Mouse (Mus musculus): Measurements from ENCODE around the gene Osbpl9.

The Osbpl9 gene

DNA sequence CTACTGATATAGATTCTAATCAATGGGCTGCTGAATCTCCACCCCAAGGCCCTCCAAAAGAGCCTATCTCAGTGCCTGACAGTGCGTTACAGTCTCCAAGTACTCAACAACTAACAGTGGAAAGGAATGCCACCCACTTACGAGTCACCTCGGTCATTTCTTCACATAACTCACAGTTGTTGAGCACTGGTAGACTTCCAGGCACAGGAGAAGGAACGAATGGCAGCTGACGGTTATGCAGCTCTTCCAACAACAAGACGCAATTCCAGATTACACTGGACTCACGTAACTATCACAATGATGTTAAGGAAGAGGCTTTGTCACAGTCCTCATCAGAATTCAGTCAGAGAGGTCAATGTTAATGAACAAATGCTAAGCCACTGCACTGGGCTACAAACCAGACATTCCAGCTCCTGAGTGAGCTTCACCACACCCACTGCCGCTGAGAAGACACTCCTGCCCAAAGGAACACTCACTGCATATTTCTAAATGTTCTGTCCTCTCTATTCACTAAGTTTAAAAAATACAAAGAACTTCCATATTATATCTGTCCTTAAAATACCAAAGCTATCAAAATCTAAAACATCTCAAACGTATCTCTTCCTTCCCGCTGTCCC is 70.7 kb downstream of the Osbpl9 start:
- DNase-seq, result no peak

GRCm38 (mm10) chr4:109128971-109129370 is 73.1 kb downstream of the Osbpl9 start:
- peak; percentile 32 for DNase-seq

- no peak for DNase-seq
These were observed 74.1 kb downstream of the Osbpl9 start for GRCm38 (mm10) chr4:109128017-109128416.

DNA sequence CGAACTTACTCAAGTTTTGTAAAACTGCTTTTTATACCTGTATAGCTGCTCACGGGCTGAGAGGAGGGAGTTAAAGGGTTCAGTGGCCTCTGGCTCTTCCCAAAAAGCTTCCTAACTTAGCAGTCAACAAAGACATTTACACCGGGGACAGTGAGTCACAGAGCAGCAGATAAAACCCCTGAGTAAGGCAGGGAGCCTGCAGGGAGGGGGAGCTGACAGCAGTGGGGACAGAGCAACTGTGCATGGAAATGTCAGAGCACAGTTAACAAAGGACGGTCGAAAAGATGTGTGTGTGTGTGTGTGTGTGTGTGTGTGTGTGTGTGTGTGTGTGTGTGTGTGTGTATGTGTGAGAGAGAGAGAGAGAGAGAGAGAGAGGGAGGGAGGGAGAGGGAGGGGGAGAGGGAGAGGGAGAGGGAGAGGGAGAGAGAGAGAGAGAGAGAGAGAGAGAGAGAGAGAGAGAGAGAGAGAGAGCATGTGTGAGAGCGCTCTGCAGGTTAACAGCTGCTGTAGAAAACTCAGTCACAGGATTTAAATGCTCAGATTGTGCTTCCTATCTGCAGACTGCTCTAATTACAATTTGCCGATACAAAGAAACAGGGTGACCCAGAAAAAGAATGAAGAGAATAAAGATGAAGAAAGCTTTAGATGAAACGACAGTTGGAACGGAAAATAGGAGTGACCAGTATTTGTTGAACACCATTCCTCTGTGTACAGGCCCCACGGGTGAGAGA is 75.1 kb downstream of the Osbpl9 start:
- no peak for DNase-seq

- DNase-seq, result no peak
These were observed 76.2 kb downstream of the Osbpl9 start for GRCm38 (mm10) chr4:109125746-109126425.

- no peak for DNase-seq
These were observed 79.1 kb downstream of the Osbpl9 start for GRCm38 (mm10) chr4:109122830-109123555.

DNA sequence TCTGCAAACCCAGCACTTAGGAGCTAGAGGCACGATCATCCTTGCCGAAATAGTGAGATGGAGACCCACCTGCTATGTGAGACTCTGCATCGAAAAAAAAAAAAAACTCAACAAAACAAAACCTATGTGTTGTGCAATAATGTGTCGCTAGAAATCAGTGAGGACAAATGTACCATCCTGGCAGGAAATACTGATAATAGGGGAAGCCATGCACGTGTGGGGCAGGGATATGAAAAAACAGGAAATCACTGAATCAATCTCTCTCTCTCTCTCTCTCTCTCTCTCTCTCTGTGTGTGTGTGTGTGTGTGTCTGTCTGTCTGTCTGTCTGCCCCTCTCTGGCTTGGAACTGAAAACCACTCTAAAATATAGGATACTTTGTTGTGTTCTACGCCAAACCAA is 81.3 kb downstream of the Osbpl9 start:
- DNase-seq, result no peak

DNA sequence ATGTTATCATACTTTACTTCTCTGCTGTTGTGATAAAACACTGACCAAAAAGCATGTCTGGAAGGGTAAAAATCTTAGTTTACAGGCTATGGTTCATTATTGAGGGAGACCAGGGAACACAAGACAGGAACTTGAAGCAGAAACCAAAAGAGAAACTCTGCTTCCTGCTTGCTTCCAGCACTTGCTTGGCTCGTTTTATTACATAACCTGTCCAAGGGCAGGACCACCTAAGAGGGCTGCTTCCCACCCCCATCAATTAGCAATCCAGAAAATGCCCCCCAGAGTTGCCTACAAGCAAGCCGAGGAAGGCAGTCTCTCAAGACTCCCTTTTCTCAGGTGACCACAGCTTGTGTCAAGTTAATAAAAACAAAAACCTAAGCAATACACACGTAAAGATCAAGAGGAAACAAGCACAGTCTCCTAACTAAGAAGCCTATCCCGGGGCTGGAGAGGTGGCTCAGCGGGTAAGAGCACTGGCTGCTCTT is 82.4 kb downstream of the Osbpl9 start:
- DNase-seq, result no peak

DNA sequence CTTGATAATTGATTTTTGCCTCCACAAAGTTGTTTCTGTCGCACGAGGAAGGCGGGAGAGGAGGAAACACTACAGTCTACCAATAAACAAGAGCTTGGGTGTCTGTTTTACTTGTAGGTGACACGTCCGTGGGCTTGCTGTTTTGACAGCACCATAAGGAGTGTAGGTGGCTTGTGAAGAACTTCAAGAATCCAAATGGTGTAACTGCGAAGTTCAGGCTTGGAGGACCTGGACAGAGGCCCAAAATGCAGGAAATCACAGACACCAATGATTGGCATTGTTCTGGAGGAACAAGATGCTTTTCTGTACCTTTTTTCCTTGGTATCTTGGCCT is 83.8 kb downstream of the Osbpl9 start:
- DNase-seq, result no peak

- peak; percentile 95 for DNase-seq
These were observed 84.3 kb downstream of the Osbpl9 start for GRCm38 (mm10) chr4:109117596-109118326.

DNA sequence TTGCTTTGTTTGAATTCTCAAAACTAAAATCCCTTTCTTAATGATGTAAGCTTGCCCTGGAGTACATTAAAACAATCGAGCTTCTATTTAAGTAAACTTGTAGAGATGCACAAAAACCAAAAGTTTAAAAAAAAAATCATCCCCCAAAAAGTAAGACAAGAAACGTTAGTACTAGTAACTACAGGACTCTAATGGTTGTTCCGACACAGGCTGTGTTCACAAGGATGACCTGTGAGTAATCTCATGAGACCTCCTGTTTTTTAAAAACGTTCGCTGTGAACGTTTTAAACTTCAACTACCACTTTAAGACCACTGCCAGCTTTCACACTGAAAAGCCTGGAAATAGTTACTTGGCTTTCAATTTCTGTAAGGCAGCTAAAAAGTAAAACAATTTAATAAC is 85.1 kb downstream of the Osbpl9 start:
- DNase-seq, result no peak

DNA sequence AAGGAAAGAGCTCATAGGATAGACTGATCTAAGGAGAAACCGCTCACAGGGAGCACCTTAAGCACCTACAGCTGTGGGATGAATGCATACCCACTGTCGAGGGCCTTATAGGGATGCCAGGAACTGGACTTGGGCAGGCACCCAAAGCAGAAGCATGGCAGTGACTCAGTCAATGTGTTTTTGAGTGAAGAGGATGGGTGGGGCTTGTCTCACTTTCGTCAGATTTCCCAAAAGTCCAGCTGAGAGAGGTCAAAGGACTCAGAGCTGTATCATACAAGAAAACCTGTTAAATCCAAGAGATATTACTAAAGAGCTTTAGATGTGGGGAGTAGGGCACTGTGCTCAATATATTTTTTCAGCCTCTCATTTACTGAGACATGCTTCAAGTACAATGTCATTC is 85.6 kb downstream of the Osbpl9 start:
- peak; percentile 63 for DNase-seq

GRCm38 (mm10) chr4:109115742-109116141 is 86.3 kb downstream of the Osbpl9 start:
- no peak for DNase-seq

DNA sequence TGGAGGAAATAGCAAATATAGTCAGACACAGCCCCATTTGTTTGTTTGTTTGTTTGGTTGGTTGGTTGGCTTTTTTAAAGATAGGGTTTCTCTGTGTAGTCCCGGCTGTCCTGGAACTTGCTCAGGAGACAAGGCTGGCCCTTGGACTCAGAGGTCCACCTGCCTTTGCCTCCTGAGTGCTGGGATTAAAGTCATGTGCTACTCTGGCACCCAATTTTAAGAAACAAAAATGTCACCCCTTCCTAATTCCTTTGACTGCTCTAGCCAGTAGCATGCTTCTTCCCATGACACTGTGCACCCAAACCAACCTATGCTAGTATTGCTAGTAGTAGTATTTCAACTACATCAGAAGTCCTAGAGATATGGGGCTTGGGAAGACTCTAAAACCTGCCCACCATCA is 87.8 kb downstream of the Osbpl9 start:
- DNase-seq, result no peak

DNA sequence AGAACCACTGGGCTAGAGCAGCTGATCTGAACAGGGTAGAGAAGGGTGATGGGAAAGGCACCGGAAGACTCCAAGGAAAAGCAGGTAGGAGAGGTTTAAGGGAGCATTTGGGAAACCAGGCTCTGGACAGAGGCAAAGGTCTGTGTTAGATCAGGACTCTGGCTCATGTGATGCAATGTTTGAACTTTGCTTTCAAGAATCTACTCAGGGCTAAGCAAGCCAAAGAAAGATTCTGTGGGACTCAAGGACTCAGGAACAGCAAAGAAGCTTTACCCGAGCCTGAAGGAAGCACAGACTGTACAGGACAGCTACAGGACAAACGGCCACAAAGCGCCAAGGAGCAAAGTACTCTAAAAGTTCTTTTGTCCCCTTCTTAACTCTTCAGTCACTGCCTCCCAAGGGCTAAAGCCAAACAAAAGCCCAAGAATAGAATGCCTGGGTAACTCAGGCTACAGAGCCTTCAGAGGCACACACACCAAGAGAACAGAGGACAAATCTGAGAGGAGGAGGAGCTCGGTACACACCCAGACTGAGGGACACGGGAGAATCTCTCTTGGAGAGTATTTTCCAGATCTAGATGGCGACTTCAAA is 89.1 kb downstream of the Osbpl9 start:
- peak; percentile 61 for DNase-seq

DNA sequence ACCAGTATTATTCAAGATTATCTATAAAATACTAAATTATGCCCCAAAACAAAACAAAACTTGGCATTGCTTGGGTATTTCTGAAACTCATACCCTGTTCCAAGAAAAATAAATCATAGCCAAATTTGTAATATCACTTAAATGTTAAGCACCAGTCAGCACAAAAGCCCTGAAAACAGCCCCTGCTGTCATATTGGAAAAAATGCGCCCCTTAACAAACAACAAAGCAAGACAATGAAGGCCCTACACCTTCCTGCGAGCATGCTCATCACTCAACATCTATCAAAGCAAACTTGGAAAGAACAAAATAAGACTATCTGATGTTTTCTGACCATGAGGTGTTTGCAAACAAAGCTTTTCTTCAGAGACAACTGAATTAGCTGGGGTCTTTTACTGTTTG is 91.1 kb downstream of the Osbpl9 start:
- DNase-seq, result no peak

DNA sequence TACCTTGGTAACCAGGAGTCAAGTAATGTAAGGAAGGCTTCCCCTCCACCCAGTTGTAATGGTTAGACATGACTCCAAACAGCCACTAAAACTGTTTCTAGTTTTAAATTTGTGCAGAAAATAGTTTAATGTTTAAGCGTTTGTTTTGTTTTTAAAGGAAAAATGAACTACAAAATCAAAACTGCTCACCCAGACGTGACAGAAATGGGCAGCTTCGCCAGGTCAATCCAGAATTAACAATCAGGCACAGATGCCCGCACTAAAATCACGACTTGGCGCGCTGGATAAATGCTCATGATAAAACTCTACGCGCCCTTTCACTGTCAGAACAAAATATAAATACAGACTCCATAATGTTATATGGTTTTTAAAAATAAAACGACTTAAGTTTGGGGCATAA is 92.4 kb downstream of the Osbpl9 start:
- peak; percentile 42 for DNase-seq

DNA sequence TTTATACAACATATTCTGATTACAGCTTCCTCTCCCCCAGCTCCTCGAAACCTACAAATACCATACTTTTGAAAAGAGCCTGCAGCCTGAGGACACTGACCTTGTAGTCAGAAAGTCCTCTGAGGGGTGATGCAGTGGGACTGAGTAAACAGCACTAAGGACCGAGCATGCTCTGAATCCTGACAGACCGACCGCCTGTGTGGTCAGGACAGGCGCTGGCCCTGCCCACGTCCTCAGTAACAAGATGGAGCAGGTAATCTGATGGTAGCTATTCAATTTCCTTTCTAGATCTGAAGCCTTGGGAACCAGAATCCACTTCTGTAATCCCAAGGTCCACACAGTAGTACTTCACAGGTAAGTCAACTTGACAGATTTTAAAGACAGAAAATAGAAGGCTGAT is 93.1 kb downstream of the Osbpl9 start:
- DNase-seq, result no peak

GRCm38 (mm10) chr4:109106594-109106993 is 95.5 kb downstream of the Osbpl9 start:
- DNase-seq, result no peak

DNA sequence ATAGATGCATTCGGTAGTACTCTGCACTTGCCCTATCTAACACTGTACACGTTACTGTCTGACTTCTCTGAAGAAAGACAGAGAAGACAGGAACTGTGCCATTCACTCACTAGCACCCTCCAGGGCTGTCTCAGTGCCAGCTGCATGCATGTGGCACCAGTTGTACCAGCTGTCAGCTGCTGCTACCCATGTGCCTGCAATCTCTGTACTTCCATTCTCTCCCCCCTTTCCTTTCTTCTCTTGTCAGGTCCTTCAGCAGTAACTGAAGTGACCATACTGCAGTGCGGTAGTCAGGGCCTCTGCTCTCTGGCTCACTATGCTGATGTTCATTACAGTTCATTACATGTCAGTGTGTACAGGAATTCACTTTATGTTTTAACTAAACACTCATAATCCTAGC is 96.0 kb downstream of the Osbpl9 start:
- DNase-seq, result peak; percentile 33

- no peak for DNase-seq
These were observed 96.8 kb downstream of the Osbpl9 start for GRCm38 (mm10) chr4:109105254-109105653.

DNA sequence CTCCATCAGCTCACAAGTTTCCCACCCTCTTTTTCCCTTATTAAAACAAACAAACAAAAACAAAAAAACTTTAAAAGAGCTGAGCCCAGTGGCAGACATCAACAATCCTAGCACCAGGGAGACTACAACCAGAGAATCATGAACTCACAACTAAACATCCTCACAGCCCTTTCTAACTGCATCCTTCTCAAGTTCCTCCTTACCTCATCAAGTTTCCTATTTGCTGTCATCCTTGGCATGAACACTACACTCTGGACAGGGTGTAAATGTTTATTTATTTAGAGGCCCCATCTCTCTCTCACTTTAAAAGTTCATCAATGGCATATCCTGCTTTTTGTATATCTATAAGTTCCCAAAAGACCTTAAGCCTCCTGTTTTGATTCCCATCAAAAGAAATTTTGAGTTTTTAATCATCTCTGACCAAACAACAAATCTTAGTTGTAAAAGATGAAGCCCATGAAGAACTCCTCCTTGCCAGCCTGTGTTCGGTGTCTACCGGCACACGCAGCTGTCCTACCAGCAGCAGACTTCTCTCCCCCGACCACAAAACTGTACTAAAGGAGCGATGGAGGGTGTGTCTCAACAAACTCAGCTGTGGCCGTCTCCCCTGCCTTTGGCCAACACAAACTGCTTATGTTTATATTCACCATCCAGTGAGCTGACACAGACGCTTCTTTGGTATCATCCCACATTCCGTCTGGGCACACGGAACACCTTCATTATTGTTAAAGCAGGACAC is 98.8 kb downstream of the Osbpl9 start:
- DNase-seq, result no peak

All from kidney, adult 18-20 months (tissue).